Mouse (Mus musculus): ENCODE data around the gene Slc4a1.
"Not testable (repeated sequence)": the region's sequence is repeated elsewhere in the genome, so short reads cannot be mapped to it uniquely, and the experiment has no call there.

The Slc4a1 gene

GRCm38 (mm10) chr11:102366103-102366502 lies at the start of gene Slc4a1:
Gene Slc4a1, minus strand, starts transcription at chr11:102366203.
- not testable (repeated sequence) for DNase-seq

GRCm38 (mm10) chr11:102415034-102415802 lies 49.2 kb upstream of the Slc4a1 start:
- no peak for DNase-seq

- no peak for DNase-seq
Measured at GRCm38 (mm10) chr11:102413059-102413458, 47.1 kb upstream of the Slc4a1 start.

- peak; percentile 92 for DNase-seq
Measured at GRCm38 (mm10) chr11:102411704-102412103, 45.7 kb upstream of the Slc4a1 start.

GRCm38 (mm10) chr11:102411061-102411460 lies 45.1 kb upstream of the Slc4a1 start:
- DNase-seq, result no peak

- DNase-seq, result not testable (repeated sequence)
Measured at GRCm38 (mm10) chr11:102410345-102410744, 44.3 kb upstream of the Slc4a1 start.

GRCm38 (mm10) chr11:102409795-102410330 lies 43.9 kb upstream of the Slc4a1 start:
- no peak for DNase-seq

GRCm38 (mm10) chr11:102408888-102409794 lies 43.1 kb upstream of the Slc4a1 start:
- DNase-seq, result no peak

GRCm38 (mm10) chr11:102408344-102408876 lies 42.4 kb upstream of the Slc4a1 start:
- peak; percentile 100 for DNase-seq

GRCm38 (mm10) chr11:102407834-102408215 lies 41.8 kb upstream of the Slc4a1 start, which contains the start of gene Slc25a39:
Gene Slc25a39, minus strand, starts transcription at chr11:102407946.
- DNase-seq, result no peak

- peak; percentile 93 for DNase-seq
Measured at GRCm38 (mm10) chr11:102406900-102407833, 41.2 kb upstream of the Slc4a1 start.

- DNase-seq, result no peak
Measured at GRCm38 (mm10) chr11:102406401-102406800, 40.4 kb upstream of the Slc4a1 start.

- DNase-seq, result no peak
Measured at GRCm38 (mm10) chr11:102405544-102406285, 39.7 kb upstream of the Slc4a1 start.

GRCm38 (mm10) chr11:102404161-102405010 lies 38.4 kb upstream of the Slc4a1 start:
- no peak for DNase-seq

GRCm38 (mm10) chr11:102403657-102404056 lies 37.7 kb upstream of the Slc4a1 start:
- no peak for DNase-seq

GRCm38 (mm10) chr11:102401898-102402500 lies 36.0 kb upstream of the Slc4a1 start:
- DNase-seq, result peak; percentile 70

- DNase-seq, result no peak
Measured at GRCm38 (mm10) chr11:102400513-102401084, 34.6 kb upstream of the Slc4a1 start.

GRCm38 (mm10) chr11:102399610-102400072 lies 33.6 kb upstream of the Slc4a1 start:
- no peak for DNase-seq

- no peak for DNase-seq
Measured at GRCm38 (mm10) chr11:102399107-102399506, 33.1 kb upstream of the Slc4a1 start.
